Mouse (Mus musculus): Measurements from ENCODE around the gene Efcab11. TPM values are rescaled to one million over a fixed set of nuclear protein-coding genes. Genes with fewer than 3 reads are reported as not detected.

Efcab11 gene
- polyA plus RNA-seq, 1 experiment from 2014 or later, result 7.1 TPM

DNA sequence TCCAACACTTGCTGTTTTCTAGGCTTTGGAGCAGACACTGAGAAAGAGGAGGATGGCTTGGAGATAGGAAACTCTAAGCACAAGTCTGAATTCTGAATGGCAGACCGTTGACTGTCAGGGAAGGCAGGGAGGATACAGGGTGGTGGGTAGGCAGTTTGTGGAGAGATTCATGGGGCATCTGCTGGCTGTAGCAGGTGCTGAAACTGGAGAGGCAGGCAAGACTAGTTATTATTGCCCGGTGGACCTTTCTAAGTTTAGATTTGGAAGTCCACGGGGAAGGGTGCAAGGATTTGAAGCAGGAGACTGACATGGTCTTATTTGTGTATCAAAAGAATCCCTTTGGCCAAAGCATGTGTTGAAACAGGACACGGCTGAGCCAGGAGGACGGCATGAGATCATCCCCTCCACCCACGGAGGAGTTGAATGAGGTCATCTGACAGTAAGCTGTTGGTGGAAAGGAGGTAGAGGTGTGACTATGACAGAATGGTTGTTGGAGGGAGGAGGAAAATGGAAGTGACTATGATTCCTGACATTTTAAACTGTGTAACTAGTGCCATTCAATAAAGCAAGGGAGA, 197.7 kb downstream of the Efcab11 start:
- H3K27ac ChIP-seq (ENCODE audit: low read length), result no peak overlapping the region
- H3K4me1 ChIP-seq (replicated peaks; ENCODE audit: control insufficient read depth, insufficient read depth, low read length), result no peaks in the 10 kb centered on the region
- WGBS, result 58% methylated on average over 6 of the region's 6 CpGs
- no peak for ATAC-seq
- no peak overlapping the region for H3K9ac ChIP-seq (replicated peaks; ENCODE audit: low read depth, low read length)
- H3K9me3 ChIP-seq (ENCODE audit: control insufficient read depth, low read length), result no peaks in the 10 kb centered on the region
- no peaks in the 10 kb centered on the region for H3K36me3 ChIP-seq (ENCODE audit: control insufficient read depth, insufficient read depth)
- no peak overlapping the region for H3K4me3 ChIP-seq (replicated peaks; ENCODE audit: low read length)
- no peaks in the 10 kb centered on the region for H3K27me3 ChIP-seq (replicated peaks; ENCODE audit: control insufficient read depth, insufficient read depth, low read length)
- no peak overlapping the region for H3K4me2 ChIP-seq (ENCODE audit: low read length)

DNA sequence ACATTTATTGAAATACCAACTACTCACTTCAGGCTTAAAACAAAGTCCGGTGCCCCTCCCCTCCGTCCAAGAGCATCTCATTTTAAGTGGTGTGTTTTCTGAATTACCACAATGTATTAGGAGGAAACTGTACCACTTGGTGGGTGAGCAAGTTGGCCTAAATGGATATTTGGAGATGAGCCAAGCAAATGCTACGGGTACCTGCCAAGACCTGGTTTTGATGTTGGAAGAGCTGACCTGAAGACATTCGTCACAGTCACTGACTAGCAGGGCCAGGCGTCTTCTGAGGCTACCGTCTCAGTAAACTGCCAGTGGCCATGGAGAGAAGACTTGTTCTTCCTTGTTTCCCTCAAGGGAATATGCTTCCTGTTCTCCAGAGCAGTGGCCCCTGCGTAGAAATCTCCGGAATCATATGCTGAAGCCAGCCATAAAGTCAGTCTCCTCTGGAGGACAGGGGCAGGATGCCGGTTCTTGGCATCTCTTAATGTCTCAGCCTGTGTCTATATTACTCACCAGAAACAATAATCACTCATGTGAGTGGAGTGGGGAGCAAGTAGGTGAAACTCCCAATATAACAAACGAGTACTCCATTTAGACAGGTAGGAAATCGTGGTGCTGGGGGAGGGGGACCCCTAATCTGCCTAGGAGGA, 198.7 kb downstream of the Efcab11 start:
- WGBS, result 75% methylated on average over 11 of the region's 11 CpGs
- Histone ChIP-seq H3K36me3 (ENCODE audit: control insufficient read depth, insufficient read depth) (no peaks in the 10 kb centered on the region), H3K27ac (ENCODE audit: low read length) (no peak overlapping the region), H3K4me3 (replicated peaks; ENCODE audit: low read length) (no peak overlapping the region), H3K9ac (replicated peaks; ENCODE audit: low read depth, low read length) (no peak overlapping the region), H3K4me1 (replicated peaks; ENCODE audit: control insufficient read depth, insufficient read depth, low read length) (no peaks in the 10 kb centered on the region), H3K27me3 (replicated peaks; ENCODE audit: control insufficient read depth, insufficient read depth, low read length) (no peaks in the 10 kb centered on the region), H3K4me2 (ENCODE audit: low read length) (no peak overlapping the region), H3K9me3 (ENCODE audit: control insufficient read depth, low read length) (no peaks in the 10 kb centered on the region)
- ATAC-seq, result no peak

DNA sequence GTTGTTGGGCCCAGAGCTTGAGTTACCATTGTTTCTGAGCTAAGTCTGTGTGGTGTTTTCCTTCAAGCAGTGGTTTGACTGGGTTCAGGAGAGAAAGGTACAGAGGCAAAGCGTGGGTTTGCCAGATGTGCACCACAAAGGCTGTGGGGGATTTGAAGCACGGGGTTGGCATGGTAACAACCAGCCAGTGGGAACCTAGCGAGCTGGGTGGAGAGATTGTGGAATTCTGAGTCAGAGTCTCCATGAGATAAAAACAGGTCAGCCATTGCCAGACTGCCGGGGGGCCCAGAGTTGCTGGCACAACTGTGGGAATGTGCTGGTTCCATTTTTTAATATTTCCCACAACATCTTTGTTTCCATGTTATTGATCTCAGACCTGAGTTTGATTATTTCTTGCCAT, 202.6 kb downstream of the Efcab11 start:
- no peaks in the 10 kb centered on the region for H3K36me3 ChIP-seq (ENCODE audit: control insufficient read depth, insufficient read depth)
- no peak for ATAC-seq
- no peaks in the 10 kb centered on the region for H3K27me3 ChIP-seq (replicated peaks; ENCODE audit: control insufficient read depth, insufficient read depth, low read length)
- no peak overlapping the region for H3K4me2 ChIP-seq (ENCODE audit: low read length)
- no peak overlapping the region for H3K9ac ChIP-seq (replicated peaks; ENCODE audit: low read depth, low read length)
- H3K4me3 ChIP-seq (replicated peaks; ENCODE audit: low read length), result no peak overlapping the region
- H3K4me1 ChIP-seq (replicated peaks; ENCODE audit: control insufficient read depth, insufficient read depth, low read length), result no peaks in the 10 kb centered on the region
- no peaks in the 10 kb centered on the region for H3K9me3 ChIP-seq (ENCODE audit: control insufficient read depth, low read length)
- H3K27ac ChIP-seq (ENCODE audit: low read length), result no peak overlapping the region
- WGBS, result 35% methylated on average over 4 of the region's 4 CpGs

DNA sequence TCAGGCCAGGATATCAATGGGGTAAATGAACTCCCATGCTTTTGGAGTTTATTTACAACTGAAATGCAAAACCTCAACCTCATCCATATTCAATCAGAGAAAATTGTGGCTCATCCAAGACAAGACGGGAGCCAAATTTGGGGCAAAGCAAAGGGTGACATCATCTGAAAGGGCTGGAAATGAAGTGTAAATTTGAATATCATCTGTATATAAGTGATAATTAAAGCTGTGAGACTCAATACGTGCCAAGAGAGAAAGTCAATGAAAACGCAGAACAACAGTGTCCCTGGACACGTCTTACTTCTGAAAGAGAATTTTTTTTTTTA, 212.4 kb downstream of the Efcab11 start:
- no peaks in the 10 kb centered on the region; the same call in 1 of the 2 replicates for H3K9me3 ChIP-seq (ENCODE audit: control insufficient read depth, low read length)
- H3K36me3 ChIP-seq (ENCODE audit: control insufficient read depth, insufficient read depth), result no peaks in the 10 kb centered on the region
- no peaks in the 10 kb centered on the region for H3K27me3 ChIP-seq (replicated peaks; ENCODE audit: control insufficient read depth, insufficient read depth, low read length)
- H3K27ac ChIP-seq (ENCODE audit: low read length), result peak overlapping the region; percentile 81
- 8% methylated on average over 4 of the region's 4 CpGs for WGBS
- peak overlapping the region; percentile 46; the same call in 1 of the 2 replicates for H3K4me2 ChIP-seq (ENCODE audit: low read length)
- H3K4me3 ChIP-seq (replicated peaks; ENCODE audit: low read length), result no peak overlapping the region
- peak; percentile 80 for ATAC-seq
- H3K9ac ChIP-seq (replicated peaks; ENCODE audit: low read depth, low read length), result no peak overlapping the region
- peaks cover 28% of the 10 kb centered on the region for H3K4me1 ChIP-seq (replicated peaks; ENCODE audit: control insufficient read depth, insufficient read depth, low read length)

DNA sequence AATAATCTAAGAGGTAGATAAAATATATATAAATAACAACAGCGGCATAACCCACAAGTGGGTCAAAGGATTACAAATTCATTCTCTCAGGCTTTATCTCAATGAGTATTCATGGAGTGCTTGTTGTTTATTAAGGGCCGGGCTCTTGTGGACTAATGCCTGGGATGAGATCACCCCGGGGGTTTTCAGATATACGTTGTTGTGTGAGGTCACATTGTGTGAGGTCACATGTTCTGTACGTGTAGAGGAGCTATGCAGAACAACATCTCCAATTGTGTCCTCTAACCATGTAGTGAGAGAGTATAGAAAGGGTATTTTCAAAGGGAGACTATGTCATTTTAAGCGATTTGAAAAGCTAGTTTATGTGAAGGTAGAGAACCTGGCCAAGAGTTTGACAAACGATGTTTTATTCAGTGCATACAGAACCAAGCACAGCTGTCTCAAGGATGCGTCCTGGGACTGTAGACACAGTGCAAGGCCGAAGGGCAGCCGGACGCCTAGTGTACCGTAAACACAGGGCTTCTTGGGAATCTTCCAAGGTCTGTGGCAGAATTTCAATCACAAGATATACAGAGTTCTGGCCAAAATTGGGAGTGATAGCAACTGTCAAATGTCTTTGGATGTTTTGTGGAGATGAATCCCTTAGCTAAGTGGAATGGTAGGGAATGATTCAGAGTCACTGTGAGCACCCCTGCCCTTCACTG, 212.9 kb downstream of the Efcab11 start:
- peaks cover 28% of the 10 kb centered on the region for H3K4me1 ChIP-seq (replicated peaks; ENCODE audit: control insufficient read depth, insufficient read depth, low read length)
- ATAC-seq, result peak; percentile 73
- peak overlapping the region; percentile 60 for H3K27ac ChIP-seq (ENCODE audit: low read length)
- no peak overlapping the region for H3K4me3 ChIP-seq (replicated peaks; ENCODE audit: low read length)
- 18% methylated on average over 12 of the region's 12 CpGs for WGBS
- H3K9ac ChIP-seq (replicated peaks; ENCODE audit: low read depth, low read length), result no peak overlapping the region
- H3K36me3 ChIP-seq (ENCODE audit: control insufficient read depth, insufficient read depth), result no peaks in the 10 kb centered on the region
- H3K4me2 ChIP-seq (ENCODE audit: low read length), result peak overlapping the region; percentile 46
- no peaks in the 10 kb centered on the region for H3K27me3 ChIP-seq (replicated peaks; ENCODE audit: control insufficient read depth, insufficient read depth, low read length)
- no peaks in the 10 kb centered on the region; the same call in 1 of the 2 replicates for H3K9me3 ChIP-seq (ENCODE audit: control insufficient read depth, low read length)

DNA sequence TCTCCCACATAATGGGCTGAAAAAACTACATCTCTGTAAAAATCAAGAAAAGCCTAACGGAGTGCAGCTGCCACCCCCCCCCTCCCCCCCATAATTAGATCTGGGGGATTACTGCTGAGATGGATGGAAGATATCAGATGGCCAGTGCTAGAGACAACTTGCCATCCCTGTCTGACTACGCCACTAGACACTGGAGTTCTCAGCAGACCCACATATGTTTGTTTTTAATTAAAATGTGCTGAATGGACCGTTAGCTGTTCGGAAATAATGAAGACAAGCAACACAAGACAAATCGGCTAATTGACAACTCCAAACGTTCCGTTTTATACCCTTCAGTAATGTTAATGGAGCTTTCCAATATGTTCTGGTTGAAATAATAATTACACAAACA, 213.5 kb downstream of the Efcab11 start:
- 17% methylated on average over 7 of the region's 7 CpGs for WGBS

GRCm38 (mm10) chr12:99669976-99670761, 214.1 kb downstream of the Efcab11 start:
- Histone ChIP-seq H3K9ac (replicated peaks; ENCODE audit: low read depth, low read length) (0 out of 2 replicates have a peak overlapping the region, but pooled peaks have one; percentile 15), H3K4me2 (ENCODE audit: low read length) (peak overlapping the region; percentile 46), H3K9me3 (ENCODE audit: control insufficient read depth, low read length) (no peaks in the 10 kb centered on the region), H3K4me3 (replicated peaks; ENCODE audit: low read length) (peak overlapping the region; percentile 25), H3K36me3 (ENCODE audit: control insufficient read depth, insufficient read depth) (no peaks in the 10 kb centered on the region), H3K27ac (ENCODE audit: low read length) (peak overlapping the region; percentile 60), H3K27me3 (replicated peaks; ENCODE audit: control insufficient read depth, insufficient read depth, low read length) (no peaks in the 10 kb centered on the region), H3K4me1 (replicated peaks; ENCODE audit: control insufficient read depth, insufficient read depth, low read length) (peaks cover 28% of the 10 kb centered on the region)
- ATAC-seq, result peak; percentile 51
- WGBS, result 49% methylated on average over 26 of the region's 26 CpGs

More for the DNA sequence above, 213.5 kb downstream of the Efcab11 start:
- Histone ChIP-seq H3K27me3 (replicated peaks; ENCODE audit: control insufficient read depth, insufficient read depth, low read length) (no peaks in the 10 kb centered on the region), H3K27ac (ENCODE audit: low read length) (peak overlapping the region; percentile 60), H3K9me3 (ENCODE audit: control insufficient read depth, low read length) (no peaks in the 10 kb centered on the region), H3K9ac (replicated peaks; ENCODE audit: low read depth, low read length) (0 out of 2 replicates have a peak overlapping the region, but pooled peaks have one; percentile 15), H3K4me2 (ENCODE audit: low read length) (peak overlapping the region; percentile 46), H3K36me3 (ENCODE audit: control insufficient read depth, insufficient read depth) (no peaks in the 10 kb centered on the region), H3K4me1 (replicated peaks; ENCODE audit: control insufficient read depth, insufficient read depth, low read length) (peaks cover 28% of the 10 kb centered on the region), H3K4me3 (replicated peaks; ENCODE audit: low read length) (peak overlapping the region; percentile 25)
- ATAC-seq, result peak; percentile 55

DNA sequence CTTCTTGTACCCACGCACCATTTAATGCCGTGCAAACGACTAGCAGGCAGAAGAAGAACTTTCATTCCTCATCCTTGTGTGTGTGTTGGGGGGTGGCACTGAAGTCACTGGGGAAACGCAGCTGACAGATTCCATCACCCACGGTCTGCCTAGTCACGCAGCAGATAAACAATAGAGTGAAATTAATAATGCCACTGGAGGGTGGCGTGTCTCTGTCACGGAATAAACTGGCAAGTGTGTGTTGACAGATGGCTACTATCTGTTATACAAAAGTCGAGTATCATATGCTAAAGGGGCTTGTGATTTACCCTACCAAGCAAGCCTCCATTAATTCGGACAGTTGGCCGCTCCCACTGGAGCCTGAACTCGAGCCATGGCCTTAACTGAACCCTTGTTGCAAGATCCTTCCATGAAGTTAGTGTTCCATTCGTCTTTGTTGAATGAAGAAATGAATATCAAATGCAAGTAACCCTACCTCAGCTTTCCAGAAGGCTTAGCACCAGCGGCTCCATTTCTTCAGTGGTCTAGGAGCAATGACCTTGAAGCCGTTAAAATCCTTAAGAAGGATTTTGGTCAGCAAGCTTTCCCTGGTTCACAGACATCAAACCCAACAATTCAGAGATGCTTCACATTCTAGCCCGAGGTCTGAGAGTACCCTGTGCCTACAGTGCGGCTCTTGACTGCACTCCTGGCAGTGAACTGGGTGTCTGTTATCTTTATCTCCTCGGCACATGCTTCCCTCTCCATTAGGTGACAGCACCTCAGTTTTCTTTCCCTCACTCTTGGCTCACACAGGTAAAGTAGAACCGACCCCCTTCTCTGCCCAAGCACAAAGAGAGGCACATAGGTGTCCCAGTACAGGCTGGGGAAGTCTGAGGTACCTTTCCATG, 229.0 kb downstream of the Efcab11 start:
- no peaks in the 10 kb centered on the region for H3K36me3 ChIP-seq (ENCODE audit: control insufficient read depth, insufficient read depth)
- ATAC-seq, result no peak
- peaks cover 3% of the 10 kb centered on the region; the same call in 1 of the 2 replicates for H3K4me1 ChIP-seq (replicated peaks; ENCODE audit: control insufficient read depth, insufficient read depth, low read length)
- no peaks in the 10 kb centered on the region for H3K9me3 ChIP-seq (ENCODE audit: control insufficient read depth, low read length)
- no peak overlapping the region for H3K9ac ChIP-seq (replicated peaks; ENCODE audit: low read depth, low read length)
- H3K27me3 ChIP-seq (replicated peaks; ENCODE audit: control insufficient read depth, insufficient read depth, low read length), result no peaks in the 10 kb centered on the region
- WGBS, result 80% methylated on average over 19 of the region's 19 CpGs
- H3K4me3 ChIP-seq (replicated peaks; ENCODE audit: low read length), result no peak overlapping the region
- H3K27ac ChIP-seq (ENCODE audit: low read length), result no peak overlapping the region
- no peak overlapping the region for H3K4me2 ChIP-seq (ENCODE audit: low read length)

Data from forebrain, embryonic 16.5 days (tissue).